Mouse (Mus musculus): ENCODE measurements around the gene Por.
A peak's percentile ranks its signal among the peaks of the same experiment; 100 is the strongest.

The Por gene

DNA sequence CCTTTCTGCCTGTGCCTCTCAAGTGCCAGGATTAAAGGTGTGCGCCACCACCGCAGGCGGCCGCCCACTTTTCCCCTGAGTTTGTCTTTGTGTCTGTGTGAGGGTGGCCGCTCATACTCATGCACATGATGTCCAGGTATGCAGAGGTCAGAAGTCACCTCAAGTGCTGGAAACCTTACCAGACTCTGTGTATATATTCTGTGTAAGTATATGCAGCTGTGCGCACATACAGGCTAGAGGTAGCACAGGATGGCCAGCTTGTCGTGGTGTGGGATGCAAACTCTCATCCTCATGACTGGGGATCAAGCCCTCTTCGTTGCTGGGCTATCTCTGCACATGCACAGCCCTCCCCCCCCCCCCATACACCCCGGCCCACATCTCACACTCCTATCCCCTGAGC is 58.0 kb downstream of the Por start:
- DNase-seq (ENCODE audit: low spot score in 2 of 2): no peak

DNA sequence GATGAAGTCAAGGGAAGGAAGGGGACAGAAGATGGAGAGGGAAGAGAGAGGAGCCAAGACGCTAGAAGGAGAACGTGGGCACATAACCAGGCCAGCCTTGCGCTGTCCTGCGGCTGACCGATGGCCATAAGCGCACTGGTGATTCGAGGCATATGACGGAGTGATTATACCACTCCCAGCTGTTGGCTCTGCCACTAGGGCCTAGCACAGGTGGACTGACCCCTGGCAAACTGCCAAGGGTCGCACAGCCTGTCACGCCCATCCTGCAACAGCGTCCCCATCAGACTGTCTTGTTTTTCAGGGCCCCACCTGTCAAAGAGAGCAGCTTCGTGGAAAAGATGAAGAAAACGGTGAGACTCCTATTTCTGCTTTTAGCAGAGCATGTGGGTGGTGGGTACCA is 58.5 kb downstream of the Por start:
- no peak for DNase-seq (ENCODE audit: low spot score in 2 of 2)

DNA sequence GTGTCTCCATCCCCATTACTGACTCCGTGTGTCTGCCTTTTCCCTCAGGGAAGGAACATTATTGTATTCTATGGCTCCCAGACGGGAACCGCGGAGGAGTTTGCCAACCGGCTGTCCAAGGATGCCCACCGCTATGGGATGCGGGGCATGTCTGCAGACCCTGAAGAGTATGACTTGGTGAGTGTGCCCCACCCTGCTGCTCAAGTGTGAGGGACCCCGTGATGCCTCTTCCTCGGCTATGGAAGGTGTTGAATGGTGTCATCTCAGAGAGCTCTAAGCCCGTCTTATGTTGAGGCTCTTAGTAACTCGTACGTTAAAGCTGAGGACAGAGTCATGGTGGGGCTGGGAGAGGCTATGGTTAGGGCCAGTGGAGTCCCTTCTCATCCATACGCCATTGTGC is 59.5 kb downstream of the Por start:
- no peak for DNase-seq (ENCODE audit: low spot score in 2 of 2)

DNA sequence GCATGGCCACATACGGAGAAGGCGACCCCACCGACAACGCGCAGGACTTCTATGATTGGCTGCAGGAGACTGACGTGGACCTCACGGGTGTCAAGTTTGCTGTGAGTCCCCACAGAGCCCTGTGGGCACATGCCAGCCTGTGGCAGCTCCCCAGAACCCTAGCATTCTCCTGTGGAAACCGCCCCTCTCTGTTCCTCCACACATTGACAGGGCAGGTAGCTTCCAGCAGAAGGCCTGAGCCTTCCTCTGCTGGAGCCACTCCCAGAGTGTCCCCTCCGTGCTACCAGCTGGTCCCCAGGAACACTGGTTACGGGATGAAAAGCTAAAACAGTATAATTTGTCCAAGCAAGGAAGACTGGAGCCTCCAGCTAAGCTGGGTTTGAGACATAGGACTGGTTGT is 60.4 kb downstream of the Por start:
- no peak for DNase-seq (ENCODE audit: low spot score in 2 of 2)

DNA sequence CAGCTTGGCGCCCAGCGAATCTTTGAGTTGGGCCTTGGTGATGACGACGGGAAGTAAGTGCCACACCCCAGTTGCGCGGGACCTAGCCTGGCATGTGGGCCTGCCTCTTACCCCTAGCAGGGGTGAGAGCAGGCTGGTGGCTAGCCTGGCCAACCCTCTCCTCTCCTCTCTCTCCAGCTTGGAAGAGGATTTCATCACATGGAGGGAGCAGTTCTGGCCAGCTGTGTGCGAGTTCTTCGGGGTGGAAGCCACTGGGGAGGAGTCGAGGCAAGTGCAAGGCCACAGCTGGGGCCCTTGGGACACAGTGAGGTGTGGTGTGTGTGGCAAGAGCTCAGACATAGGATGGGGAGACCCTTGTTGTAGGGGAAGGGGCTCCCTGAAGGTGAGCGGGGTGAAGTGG is 61.1 kb downstream of the Por start:
- no peak for DNase-seq (ENCODE audit: low spot score in 2 of 2)

DNA sequence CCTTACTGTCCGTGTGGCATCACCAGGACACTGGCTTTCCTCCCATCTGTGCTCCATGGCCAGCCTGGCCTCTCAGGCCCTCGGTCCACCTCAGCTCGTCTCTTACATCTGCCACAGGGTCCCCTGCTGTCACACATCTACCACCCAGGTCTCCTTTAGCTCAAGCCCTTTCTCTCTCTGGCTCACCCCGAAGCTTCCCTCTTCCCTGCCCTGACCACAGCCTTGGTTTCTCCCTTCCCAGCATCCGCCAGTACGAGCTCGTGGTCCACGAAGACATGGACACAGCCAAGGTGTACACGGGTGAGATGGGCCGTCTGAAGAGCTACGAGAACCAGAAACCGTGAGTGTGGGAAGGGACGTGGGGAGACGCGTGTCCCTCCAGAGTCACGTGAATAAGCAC is 61.5 kb downstream of the Por start:
- DNase-seq (ENCODE audit: low spot score in 2 of 2): no peak

DNA sequence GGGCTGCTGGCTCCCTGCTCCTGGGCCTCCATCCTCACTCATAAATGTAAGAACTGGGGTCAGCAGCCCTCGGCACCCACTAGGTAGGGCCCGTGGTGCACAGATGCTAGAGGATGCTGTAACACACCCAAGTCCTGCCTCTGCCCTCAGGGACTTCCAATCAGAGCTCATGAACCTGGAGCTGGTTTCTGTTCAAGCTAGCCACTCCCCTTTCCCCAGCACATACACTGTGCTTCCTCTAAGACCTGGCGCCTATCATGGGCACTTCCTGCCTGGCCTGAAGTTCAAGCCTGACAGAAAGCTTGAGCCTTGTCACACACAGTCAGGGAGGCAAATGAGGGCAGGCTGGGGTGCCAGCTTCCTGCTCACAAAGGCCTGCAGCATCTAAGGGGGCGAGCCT is 63.2 kb downstream of the Por start:
- no peak for DNase-seq (ENCODE audit: low spot score in 2 of 2)

DNA sequence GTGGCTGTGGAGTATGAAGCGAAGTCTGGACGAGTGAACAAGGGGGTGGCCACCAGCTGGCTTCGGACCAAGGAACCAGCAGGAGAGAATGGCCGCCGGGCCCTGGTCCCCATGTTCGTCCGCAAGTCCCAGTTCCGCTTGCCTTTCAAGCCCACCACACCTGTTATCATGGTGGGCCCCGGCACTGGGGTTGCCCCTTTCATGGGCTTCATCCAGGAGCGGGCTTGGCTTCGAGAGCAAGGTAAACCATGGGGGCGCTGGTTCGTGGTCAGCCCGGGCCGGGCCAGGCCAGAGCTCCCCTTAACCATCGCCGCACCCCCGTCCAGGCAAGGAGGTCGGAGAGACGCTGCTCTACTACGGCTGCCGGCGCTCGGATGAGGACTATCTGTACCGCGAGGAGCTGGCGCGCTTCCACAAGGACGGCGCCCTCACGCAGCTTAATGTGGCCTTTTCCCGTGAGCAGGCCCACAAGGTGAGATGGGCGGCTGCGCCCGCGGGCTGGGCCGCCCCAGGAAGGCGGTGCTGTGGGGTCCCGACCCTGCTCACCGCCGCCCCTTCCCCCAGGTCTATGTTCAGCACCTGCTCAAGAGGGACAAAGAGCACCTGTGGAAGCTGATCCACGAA is 64.3 kb downstream of the Por start:
- no peak for DNase-seq (ENCODE audit: low spot score in 2 of 2)

DNA sequence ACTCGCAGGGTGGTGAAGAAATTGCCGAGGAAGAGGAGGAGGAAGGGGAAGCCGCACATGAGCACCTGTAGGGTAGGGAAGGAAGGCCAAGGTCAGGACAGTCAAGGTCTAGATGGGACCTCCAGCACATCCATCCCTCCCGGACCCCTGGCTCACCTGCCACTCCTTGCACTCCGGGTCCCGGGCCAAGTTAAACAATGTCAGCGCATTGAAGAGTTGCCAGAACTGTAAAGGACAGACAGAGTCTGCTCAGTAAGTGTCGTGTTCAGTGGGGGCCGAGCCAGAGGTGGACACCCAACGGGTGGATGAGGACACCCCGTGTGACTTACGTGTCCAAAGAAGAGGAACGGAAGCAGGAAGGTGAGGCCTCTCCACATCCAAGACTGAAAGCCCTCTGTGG is 65.9 kb downstream of the Por start:
- no peak for DNase-seq (ENCODE audit: low spot score in 2 of 2)

DNA sequence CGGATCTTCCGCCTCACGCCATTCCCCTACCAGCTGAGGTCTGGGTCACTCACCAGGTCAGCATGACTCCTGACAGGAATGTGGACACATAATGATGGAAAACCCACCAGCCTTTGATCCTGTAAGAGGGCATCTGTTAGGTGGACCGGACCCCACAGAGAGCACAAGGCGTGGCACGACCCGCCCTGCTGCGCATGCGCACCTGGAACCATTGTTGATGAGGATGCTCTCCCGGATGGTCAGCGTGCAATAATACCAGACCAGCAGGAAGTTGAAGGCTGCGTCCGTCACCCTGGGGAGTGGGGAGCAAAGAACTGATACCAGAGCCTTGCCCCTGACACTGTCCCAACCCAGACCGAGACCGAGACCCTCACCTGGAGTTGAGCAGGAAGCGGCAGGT is 66.7 kb downstream of the Por start:
- no peak for DNase-seq (ENCODE audit: low spot score in 2 of 2)

DNA sequence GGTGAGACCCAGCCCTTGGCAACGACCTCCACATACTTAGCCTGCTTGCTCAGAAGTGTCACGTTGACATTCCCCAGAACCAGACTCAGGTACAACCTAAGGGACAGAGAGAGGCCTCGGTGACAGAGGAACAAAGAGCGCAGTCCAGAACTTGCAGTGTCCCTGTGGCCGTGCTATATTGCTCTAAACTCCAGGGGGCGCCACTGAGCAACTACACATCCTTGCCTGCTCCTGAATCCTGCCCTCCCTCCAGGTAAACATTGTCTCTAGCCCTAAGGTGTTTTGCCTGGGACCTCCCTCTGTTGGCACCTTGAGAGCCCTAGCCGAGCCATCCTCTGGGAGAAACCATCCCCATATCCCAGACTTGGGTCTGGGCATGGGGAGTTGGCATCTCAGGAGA is 67.3 kb downstream of the Por start:
- DNase-seq (ENCODE audit: low spot score in 2 of 2): no peak

DNA sequence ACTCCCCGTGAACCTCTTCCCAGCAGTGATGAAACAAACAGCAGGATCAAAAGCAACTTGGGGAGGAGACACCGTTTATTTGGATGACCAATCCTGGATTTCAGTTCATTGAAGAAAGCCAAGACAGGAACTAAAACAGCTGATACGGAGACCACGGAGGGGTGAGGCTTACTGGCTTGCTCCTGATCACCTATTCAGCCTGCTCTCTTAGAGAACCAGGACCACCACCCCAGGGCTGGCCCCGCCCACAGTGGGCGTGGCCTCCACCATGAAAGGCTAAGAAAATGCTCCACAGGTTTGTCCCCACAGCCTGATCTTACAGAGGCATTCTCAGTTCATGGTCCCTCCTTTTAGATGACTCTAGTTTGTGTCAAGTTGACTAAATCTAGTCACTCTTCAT is 68.4 kb downstream of the Por start:
- DNase-seq (ENCODE audit: low spot score in 2 of 2): no peak

DNA sequence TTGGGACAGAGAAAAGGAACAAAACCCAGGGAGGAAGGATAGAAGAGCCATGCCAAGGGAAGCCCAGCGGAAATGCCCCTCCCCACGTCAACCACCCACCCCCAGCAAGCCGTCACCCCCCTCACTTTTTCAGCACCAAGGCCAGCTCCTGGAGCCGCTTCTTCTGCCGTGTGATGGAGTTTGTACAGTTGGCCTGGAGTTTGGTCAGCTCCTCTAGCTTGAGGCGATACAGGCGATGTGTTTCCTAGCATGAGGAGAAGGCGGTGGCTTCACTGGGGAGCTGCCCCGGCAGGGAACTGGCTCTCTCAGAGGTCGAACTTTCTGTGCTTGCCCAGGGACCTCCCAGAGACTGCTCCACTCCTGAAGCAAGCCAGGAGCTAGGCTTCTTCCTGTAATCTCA is 72.3 kb downstream of the Por start:
- no peak for DNase-seq (ENCODE audit: low spot score in 2 of 2)

DNA sequence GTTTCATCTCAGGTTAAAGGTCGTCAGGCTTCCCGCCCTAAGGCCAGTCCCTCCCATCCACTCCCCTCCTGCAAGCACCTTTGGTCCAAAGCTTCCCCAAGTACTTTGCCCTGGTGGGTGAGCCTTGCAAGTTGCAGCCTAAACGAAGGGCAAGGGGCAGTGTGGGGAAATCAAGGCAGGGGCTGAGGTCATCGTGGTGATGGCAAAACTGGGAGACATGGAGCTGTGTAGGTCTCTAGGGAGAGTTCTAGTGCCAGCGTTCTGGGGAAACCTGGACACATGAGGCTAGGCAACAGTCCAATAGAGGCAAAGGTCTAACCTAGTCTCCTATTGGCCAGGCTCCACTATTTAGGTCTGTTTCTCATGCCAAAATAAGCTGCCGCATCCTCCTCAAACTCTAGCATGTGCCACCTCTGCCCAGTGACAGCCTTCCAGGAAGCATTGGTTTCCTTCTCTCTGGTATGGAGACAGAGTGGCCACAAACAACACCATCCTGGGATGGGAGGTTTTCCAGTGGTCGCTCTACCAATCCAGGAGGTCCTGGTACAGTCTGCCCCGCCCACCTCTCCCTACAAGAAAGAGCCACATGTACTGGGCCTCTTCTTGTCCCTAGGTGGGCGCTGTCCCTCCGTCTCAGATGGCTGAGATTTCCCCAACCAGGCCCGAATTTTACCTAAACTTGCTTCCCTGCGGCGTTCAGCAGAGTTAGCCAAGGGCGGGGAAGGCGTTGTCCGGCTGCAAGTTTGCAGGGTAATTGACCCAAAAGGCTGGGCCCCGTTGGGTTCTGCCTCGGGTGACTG is 73.3 kb downstream of the Por start:
- no peak for DNase-seq (ENCODE audit: low spot score in 2 of 2)

DNA sequence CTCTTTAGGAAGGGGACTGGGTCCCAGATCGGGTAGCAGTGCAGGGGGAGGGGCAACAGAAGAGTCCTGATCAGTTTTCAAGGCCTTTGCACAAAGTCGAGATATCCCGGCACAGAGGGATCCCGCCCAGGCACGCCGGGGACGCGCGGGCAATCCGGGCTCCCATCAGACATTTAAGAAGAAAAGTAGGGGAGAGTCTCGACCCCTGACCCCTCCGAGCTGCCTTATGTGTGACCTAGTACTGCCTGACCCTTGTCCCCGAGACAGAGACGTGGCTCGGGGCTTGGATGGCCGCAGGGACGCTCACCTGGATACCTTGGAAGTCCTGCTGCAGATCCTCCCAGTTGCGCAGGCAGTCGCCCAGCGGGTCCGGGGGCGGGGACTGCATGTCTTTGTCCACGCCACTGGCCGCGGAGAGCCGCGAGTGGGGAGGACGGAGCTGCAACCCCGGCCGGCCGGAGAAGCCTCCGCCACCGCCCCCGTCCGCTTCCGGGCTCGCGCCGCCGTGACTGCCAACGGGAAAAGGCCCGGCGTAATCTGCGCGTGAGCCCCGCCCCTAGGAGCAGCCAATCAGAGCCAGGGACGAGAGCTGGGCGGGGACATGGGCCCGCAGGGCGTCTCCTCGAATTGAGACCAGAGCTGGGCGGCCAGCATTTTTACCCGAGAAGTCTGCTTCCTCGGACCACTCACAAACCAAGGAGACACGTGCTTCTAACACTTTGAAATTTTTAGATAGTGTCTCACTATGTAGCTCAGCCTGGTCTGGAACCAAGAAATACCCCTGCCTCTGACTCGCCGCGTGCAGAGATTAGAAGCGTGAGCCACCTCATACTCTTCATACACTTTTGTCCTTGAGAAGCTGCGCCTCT is 74.1 kb downstream of the Por start, which contains the start of gene Tmem120a:
Tmem120a (minus strand) TSS at position 708 of the 869 bp plus-strand sequence.
- peak; percentile 86 to 87 for DNase-seq (ENCODE audit: low spot score in 2 of 2)

DNA sequence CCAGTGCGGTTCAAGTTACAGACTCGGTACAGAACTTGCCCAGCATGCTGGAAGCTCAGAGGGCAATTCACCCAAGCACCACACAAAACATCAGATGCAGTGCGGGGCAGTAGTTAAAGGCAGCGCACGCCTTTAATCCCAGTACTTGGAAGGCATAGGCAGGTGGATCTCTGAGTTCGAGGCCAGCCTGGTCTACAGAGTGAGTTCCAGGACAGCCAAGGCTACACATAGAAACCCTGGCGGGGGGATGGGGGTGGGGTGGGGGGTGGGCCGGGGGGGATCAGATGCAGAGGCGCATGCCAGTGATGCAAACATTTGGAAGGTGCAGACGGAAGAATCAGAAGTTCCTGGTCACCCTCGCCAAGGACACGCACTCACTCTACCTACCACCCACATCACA is 74.9 kb downstream of the Por start:
- no peak for DNase-seq (ENCODE audit: low spot score in 2 of 2)

DNA sequence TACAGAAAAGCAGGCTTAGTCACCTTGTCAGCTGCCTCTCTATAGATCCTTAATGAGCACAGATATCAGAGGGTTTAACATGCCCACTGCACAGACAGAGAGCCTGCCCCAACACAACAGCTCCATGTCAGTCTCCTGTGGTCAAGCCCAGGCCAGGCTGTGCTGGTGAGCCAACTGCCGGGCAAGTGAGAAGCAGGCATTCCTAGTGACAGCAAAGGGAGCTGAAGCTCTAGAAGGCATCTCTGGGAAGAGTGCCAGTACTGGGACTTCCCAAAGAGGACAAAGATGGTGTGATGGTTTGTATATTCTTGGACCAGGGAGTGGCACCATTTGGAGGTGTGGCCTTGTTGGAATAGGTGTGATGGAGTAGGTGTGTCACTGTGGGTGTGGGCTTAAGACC is 81.2 kb downstream of the Por start:
- DNase-seq (ENCODE audit: low spot score in 2 of 2): no peak

DNA sequence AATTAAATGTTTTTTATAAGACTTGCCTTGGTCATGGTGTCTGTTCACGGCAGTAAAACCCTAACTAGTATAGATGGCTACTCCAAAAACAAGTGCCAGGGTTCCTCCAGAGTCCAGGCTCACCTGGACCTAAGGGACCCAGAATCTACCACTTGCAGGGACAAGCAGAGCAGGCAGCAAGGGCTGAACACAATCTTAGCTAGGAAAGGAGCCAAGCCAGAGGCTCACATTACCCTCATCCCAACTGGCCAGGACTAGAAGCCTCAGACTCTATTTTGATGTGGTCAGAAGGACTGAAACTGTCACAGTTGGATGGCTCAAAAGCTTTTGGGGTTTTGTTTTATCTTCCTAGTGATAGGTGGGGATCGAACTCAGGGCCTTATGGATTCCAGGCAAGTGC is 81.8 kb downstream of the Por start:
- DNase-seq (ENCODE audit: low spot score in 2 of 2): no peak

DNA sequence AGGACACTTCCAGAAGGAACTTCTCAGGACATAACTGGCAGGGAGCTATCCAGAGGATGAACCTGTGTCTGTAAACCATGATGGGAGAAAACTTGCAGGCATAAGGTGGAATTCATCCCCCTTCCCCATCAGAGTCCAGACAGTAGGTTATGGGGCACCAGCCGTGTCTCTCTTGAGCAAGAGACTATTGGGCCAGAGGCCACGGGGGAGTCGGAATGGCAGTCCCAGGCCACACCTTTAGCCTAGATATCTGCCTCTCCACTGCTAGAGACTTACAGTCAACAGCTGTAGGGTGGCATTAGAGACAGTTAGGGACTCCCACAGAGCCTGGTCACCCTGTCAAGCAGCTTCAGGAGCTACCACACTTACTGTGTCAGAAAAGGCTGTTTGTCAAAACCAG is 92.0 kb downstream of the Por start:
- no peak for DNase-seq (ENCODE audit: low spot score in 2 of 2)

DNA sequence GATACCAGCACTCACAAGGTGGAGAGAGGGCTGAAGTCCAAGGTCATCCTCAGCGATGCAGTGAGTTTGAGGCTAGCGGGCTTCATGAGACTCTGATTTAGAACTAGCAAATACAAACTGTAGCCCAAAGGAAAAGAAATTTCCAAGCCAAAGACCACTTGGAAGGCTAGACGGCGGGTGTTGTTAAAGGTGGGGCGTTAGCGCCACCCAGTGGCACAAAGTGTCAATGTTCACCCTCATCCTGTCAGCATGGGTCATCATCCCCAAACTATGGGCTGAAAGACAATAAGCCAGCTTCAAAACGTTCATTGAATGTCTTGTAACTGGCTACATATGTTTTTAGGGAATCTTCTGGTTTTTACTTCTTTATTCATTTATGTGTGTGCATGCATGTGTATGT is 93.7 kb downstream of the Por start:
- peak in 1 of 2 experiments; percentile 44 for DNase-seq (ENCODE audit: low spot score in 2 of 2)

DNA sequence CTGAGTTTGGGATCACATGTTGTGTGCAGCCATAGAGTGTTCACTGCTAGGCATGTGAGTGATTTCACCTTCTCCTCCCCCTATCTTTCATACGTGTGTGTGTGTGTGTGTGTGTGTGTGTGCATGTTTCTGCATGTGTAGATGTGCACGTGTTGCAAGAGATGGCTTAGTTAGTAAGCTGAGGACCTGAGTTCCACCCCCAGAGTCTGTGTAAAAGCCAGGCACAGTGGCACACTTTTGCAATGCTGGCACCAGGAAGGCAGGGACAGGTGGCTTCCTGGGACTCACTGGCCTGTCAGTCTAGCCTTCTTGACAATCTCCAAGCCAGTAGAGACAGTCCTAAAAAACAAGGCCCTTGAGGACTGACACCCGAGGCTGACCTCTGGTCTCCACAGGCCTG is 95.1 kb downstream of the Por start:
- DNase-seq (ENCODE audit: low spot score in 2 of 2): no peak

DNA sequence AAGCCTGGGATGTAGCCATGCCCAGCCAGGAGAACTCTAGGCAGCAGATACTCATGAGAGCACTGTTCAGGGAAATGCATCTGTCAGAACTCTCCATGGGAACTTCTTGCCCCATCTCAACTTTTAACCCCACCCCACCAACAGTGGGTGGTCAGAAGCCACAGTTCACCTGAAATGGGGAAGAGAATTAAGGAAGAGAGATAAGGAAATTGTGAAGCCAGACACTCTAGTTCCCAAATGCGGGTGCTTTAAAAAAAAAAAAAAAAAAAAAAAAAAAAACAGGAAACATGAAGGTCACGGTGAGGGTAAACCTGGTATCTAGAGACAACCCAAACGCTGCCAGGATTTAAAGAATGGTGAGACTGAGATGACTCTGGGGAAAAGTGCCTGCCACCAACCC is 102.7 kb downstream of the Por start:
- DNase-seq (ENCODE audit: low spot score in 2 of 2): no peak

DNA sequence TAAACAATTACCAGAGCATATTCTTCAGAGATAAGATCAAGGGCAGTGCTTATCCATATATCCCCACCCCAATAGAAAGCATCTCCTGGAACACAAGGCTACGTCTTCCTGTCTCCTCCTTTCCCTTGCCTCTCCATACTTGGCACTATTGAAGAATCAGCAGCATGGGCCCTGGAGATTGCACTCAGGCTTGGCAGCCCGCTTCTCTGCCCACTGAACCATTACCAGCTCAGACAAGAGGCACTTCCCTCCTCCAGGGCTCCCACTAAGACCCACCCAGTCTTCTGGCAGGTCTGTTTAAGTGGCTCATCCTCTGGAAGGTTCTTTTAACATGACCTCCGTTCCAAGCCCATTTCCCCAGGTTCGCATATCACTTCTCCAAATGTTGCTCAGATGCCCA is 106.7 kb downstream of the Por start:
- DNase-seq (ENCODE audit: low spot score in 2 of 2): no peak
